Mouse (Mus musculus): Measurements from ENCODE around the gene Hist1h4k.
A peak's percentile ranks its signal among the peaks of the same experiment; 100 is the strongest.
"Not testable (repeated sequence)": the region's sequence is repeated elsewhere in the genome, so short reads cannot be mapped to it uniquely, and the experiment has no call there.

Hist1h4k gene

GRCm38 (mm10) chr13:21750159-21751017 is at the start of gene Hist1h4k:
Hist1h4k (minus strand) TSS chr13:21750505.
- DNase-seq (ENCODE audit: low read depth, low spot score), result peak; percentile 82

- DNase-seq (ENCODE audit: low read depth, low spot score), result not testable (repeated sequence)
Observed at GRCm38 (mm10) chr13:21797163-21797562, 46.9 kb upstream of the Hist1h4k start.

GRCm38 (mm10) chr13:21795584-21795983 is 45.3 kb upstream of the Hist1h4k start:
- DNase-seq (ENCODE audit: low read depth, low spot score), result no peak

GRCm38 (mm10) chr13:21790601-21791283 is 40.4 kb upstream of the Hist1h4k start:
- no peak for DNase-seq (ENCODE audit: low read depth, low spot score)

DNA sequence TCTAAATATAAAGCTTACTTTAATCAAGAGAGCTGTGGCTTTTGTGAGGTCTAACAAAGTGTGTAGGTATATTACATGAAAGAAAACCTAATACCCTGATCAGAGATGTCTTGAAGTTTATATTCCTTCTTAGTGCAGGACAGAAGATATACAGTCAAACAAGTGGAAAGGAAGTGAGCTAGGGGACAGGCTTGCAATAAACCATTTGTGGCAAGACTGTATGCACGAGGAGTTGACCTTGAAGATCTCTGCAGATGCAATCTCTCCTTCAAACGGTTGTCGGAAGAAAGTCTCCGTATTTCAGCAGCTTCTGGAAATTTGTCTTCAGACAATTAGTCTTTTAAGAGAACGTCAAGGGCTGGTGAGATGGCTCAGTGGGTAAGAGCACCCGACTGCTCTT is 39.6 kb upstream of the Hist1h4k start:
- DNase-seq (ENCODE audit: low read depth, low spot score), result no peak

DNA sequence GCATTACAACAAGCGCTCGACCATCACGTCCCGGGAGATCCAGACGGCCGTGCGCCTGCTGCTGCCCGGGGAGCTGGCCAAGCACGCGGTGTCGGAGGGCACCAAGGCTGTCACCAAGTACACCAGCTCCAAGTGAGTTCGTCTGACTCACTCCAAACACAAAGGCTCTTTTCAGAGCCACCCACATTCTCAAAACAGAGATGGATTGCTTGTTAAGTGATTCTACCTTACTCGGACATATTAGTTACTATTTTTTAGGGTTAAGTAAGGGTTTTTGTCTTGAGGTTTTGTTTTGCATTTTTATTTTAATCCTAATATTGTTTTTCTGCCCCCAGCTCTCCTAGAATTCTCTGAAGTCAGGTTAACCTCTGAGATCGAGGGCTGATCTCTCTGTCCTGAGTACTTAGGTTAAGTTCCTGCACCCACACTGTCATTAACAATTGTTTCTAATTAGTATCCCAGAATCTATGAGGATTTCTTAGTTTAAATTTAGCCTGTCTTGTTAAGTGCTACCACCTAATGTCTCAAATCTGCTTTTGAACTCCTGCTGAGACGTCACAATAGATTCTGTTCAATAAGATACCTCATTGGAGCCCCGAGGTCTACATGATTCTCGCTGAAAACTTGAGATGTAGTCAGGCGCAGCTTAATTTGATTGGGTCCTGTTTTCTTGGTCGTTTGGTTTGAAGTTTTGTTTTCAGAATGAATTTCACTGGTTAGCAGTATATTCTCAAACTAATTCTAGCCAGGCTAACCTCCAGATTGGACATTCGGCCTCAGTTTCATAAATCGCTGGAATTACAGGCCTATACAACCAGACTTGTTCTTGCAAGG is 37.7 kb upstream of the Hist1h4k start:
- DNase-seq (ENCODE audit: low read depth, low spot score), result no peak

GRCm38 (mm10) chr13:21786899-21787629 is 36.8 kb upstream of the Hist1h4k start, which contains the start of the genes Hist1h2an and Hist1h2bp:
Hist1h2an (minus strand) TSS chr13:21787218.
Hist1h2bp (plus strand) TSS chr13:21787461.
- peak; percentile 95 for DNase-seq (ENCODE audit: low read depth, low spot score)

DNA sequence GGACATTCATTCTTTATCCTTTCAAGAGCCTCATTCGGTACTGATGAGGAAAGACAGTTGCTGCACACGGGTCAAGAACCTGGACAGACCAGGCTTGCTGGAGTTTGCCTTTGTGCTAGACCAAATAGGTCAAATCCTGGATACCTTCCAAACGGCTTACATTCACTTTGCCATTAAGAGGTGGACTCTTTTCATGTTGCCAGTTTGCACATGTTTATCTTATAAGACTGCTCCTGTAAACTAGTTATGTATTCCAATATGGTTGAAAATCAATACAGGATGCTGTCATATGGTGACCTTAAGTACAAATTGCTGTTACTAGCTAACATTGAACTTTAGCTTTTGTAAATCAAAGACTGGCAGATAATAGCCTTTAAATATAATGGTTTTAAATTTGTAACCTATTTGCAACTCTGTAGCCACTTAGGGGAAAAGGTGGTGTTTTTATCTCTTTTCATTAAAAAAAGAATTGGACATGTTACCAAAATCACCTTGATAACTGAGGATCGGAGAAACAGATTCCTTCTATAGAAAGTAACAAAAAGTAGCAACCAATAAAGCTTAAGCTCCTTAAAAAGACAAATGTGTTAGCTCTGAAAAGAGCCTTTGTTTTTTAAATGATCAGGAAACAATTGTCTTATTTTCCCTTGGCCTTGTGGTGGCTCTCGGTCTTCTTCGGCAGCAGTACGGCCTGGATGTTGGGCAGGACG is 36.0 kb upstream of the Hist1h4k start:
- no peak for DNase-seq (ENCODE audit: low read depth, low spot score)

DNA sequence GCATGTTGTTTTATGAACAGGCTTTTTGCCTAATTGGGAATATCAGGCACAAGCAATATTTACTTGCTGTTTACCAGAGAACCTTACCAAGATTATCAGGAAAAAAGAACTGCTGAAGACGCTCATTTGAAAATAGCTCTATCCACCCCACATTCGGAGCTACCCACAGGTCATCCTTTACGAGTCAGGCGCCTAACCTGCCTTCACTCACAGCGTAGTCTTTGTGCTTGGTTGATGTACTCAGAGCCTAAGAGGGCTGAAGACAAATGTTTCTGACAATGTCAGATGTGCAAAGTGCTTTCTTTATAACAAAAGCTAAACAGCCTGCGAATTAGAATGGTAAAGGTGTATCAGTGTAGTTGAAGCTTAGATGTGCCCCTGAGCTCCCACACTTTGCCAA is 34.0 kb upstream of the Hist1h4k start:
- DNase-seq (ENCODE audit: low read depth, low spot score), result no peak

- no peak for DNase-seq (ENCODE audit: low read depth, low spot score)
Observed at GRCm38 (mm10) chr13:21783734-21784161, 33.4 kb upstream of the Hist1h4k start.

GRCm38 (mm10) chr13:21783255-21783617 is 32.9 kb upstream of the Hist1h4k start, which contains the start of gene Hist1h3i:
Hist1h3i (minus strand) TSS chr13:21783370.
- DNase-seq (ENCODE audit: low read depth, low spot score), result peak; percentile 86

GRCm38 (mm10) chr13:21782361-21783254 is 32.3 kb upstream of the Hist1h4k start:
- not testable (repeated sequence) for DNase-seq (ENCODE audit: low read depth, low spot score)

GRCm38 (mm10) chr13:21781639-21782038 is 31.3 kb upstream of the Hist1h4k start:
- no peak for DNase-seq (ENCODE audit: low read depth, low spot score)

DNA sequence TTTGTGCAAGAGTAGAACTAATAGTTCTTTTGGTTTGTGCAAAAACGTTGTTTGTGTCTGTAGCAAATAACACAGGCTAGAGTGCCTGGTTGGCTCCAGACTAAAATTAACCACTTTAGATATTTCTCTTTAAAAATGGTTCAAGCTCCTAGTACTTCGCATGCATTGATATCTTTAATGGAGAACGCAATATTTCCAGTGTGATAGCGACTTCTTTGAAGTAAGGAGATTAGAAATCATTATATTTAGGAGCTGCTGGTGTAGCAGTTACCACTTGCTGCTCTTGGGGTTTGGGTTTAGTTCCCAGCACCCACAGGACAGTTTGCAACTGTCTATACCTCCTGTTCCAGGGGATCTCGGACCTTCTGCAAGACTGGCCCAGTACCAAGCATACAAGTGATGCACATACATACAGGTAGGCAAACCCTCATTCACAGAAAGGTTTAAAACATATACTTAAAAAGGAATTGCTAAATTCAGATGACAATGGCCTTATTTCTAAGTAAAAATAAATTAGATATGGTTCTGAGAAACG is 30.8 kb upstream of the Hist1h4k start:
- DNase-seq (ENCODE audit: low read depth, low spot score), result no peak

GRCm38 (mm10) chr13:21779767-21780731 is 29.7 kb upstream of the Hist1h4k start, which contains the start of gene Hist1h1b:
Hist1h1b (minus strand) TSS chr13:21780625.
- DNase-seq (ENCODE audit: low read depth, low spot score), result no peak

DNA sequence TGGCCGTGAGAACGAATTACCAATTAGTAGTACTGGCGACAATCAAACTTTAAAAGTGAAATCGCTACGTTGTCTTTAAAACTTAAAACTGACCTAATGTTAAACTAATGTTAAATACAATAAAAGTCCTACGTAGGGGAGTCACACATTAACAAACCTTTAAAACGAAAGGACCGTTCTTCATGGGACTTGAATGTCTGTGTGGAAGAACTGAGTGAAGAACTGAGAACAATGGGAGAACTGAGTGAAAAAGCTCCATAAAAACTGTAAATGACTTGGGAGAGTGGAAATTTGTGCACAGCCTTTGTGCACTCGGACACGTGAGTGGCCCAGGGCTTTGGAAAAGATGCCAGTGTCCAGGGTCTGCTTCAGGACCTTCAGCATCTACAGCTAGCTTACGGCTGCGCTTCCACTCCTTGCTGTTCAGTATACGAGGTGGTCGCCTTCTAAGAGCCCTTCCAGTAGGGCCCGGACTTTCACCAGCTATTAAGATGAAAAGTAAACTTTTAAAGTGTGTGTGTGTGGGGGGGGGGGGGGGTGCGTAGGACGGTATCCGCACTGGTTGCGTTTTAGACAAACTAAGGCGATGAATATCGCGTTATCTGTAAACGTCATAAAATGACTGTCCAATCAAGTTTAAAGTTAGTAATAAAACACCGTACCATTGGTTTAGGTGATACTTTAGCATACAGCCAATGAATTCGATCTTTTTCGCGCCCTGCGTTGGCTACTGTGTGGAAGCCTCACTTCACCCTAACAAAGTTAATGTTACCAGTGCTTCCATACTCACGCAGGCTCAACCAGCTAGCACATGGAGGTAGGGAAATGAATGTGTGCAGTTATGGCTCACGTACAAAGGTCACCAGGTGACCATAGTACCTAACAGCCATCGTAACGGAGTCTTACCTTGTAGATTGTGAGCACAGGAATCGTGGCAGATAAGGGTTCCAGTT is 28.8 kb upstream of the Hist1h4k start:
- DNase-seq (ENCODE audit: low read depth, low spot score), result peak; percentile 88

DNA sequence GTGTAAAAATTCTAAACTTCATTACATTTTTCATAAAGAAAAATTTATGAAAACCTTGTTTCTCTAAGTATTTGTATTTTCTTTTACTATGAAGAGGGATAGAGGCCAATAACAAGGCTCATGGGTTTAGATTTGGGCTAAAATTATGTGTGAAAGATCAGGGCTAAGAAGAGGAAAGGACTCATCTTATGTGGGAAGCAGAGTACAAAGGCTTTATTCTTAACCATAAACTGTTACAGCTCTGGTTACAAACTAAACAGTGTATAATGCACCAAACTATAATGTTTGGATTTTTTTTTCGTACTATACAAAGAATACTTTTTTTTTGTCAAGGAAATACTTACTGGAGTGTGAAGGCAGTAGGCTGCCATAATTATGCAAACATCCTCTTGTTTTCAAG is 5.4 kb upstream of the Hist1h4k start:
- no peak for DNase-seq (ENCODE audit: low read depth, low spot score)
